In genomic region chr13:43863581-43864100, GRCm38 (mm10) we compare ENCODE assay signal across 10 mouse cellular contexts.
DNase-seq lines count a peak whose midpoint lies in the region; ATAC-seq lines count a peak whose summit lies in the region.
"Had no signal": no experiment of that assay in that cellular context is flagged by ENCODE, and none has a peak within 500 bp of the region (broad histone marks: within the 10 kb centered on the region; RNA-seq: fewer than 3 reads in every experiment).

No protein-coding gene starts in this region.

- H3K4me1 ChIP-seq in midbrain, embryonic 11.5 days (ENCODE audit: control insufficient read depth, insufficient read depth, low read length): peaks cover 17% of the 10 kb centered on the region
- H3K4me1 ChIP-seq in midbrain, embryonic 14.5 days (ENCODE audit: control insufficient read depth, insufficient read depth, low read length): peaks cover 7% of the 10 kb centered on the region; the same call in 1 of the 2 replicates
- peaks cover 52% of the 10 kb centered on the region for H3K4me1 ChIP-seq in kidney, embryonic 15.5 days
- peaks cover 15% of the 10 kb centered on the region for H3K4me1 ChIP-seq in neural tube, embryonic 15.5 days

- no peak overlapping the region for H3K9ac ChIP-seq in midbrain, embryonic 11.5 days (ENCODE audit: low read length)
- no peak overlapping the region for H3K9ac ChIP-seq in midbrain, embryonic 14.5 days (replicated peaks; ENCODE audit: low read length)
- H3K9ac ChIP-seq in kidney, embryonic 15.5 days: 0 out of 2 replicates have a peak overlapping the region, but pooled peaks have one; percentile 31
- H3K9ac ChIP-seq in neural tube, embryonic 15.5 days (replicated peaks): no peak overlapping the region

- no peaks in the 10 kb centered on the region for H3K36me3 ChIP-seq in midbrain, embryonic 11.5 days (ENCODE audit: control insufficient read depth, insufficient read depth, low read length)
- no peaks in the 10 kb centered on the region for H3K36me3 ChIP-seq in midbrain, embryonic 14.5 days (ENCODE audit: control insufficient read depth, insufficient read depth, low read length)
- H3K36me3 ChIP-seq in kidney, embryonic 15.5 days: no peaks in the 10 kb centered on the region
- no peaks in the 10 kb centered on the region for H3K36me3 ChIP-seq in neural tube, embryonic 15.5 days

- 65% methylated on average over 7 of the region's 7 CpGs for WGBS in midbrain, embryonic 11.5 days
- 76% methylated on average over 7 of the region's 7 CpGs for WGBS in midbrain, embryonic 14.5 days
- 71% methylated on average over 7 of the region's 7 CpGs for WGBS in kidney, embryonic 15.5 days
- 67% methylated on average over 7 of the region's 7 CpGs for WGBS in neural tube, embryonic 15.5 days

- no peak overlapping the region for H3K27ac ChIP-seq in midbrain, embryonic 11.5 days (ENCODE audit: low read depth, low read length)
- no peak overlapping the region for H3K27ac ChIP-seq in midbrain, embryonic 14.5 days (replicated peaks; ENCODE audit: low read depth, low read length)
- peak overlapping the region; percentile 89 for H3K27ac ChIP-seq in kidney, embryonic 15.5 days
- no peak overlapping the region for H3K27ac ChIP-seq in neural tube, embryonic 15.5 days (replicated peaks)

- DNase-seq in heart, adult 11 months: peak; percentile 91
- no peak for DNase-seq in heart, adult 9 months (ENCODE audit: low spot score in 2 of 2)
- DNase-seq in midbrain, embryonic 11.5 days (ENCODE audit: low spot score, missing footprints): no peak
- no peak for DNase-seq in midbrain, embryonic 14.5 days
- DNase-seq in c-Kit-positive CD71-positive TER-119-positive erythroid progenitor cells, embryonic 14.5 days (ENCODE audit: low spot score): no peak
- DNase-seq in ovary, postnatal 10 days (ENCODE audit: low spot score): no peak
- DNase-seq: adrenal gland, postnatal 10 days; cerebellum, postnatal 14 days had no signal

- no peaks in the 10 kb centered on the region for H3K9me3 ChIP-seq in midbrain, embryonic 11.5 days (ENCODE audit: control insufficient read depth, low read length)
- H3K9me3 ChIP-seq in midbrain, embryonic 14.5 days (ENCODE audit: control insufficient read depth, low read length): no peaks in the 10 kb centered on the region
- H3K9me3 ChIP-seq in kidney, embryonic 15.5 days (replicated peaks): no peaks in the 10 kb centered on the region
- no peaks in the 10 kb centered on the region for H3K9me3 ChIP-seq in neural tube, embryonic 15.5 days (replicated peaks)

- H3K27me3 ChIP-seq in midbrain, embryonic 11.5 days (ENCODE audit: control insufficient read depth, insufficient read depth, low read length): peaks cover 13% of the 10 kb centered on the region
- peaks cover 24% of the 10 kb centered on the region for H3K27me3 ChIP-seq in midbrain, embryonic 14.5 days (ENCODE audit: control insufficient read depth, insufficient read depth, low read length)
- no peaks in the 10 kb centered on the region for H3K27me3 ChIP-seq in kidney, embryonic 15.5 days
- peaks cover 19% of the 10 kb centered on the region for H3K27me3 ChIP-seq in neural tube, embryonic 15.5 days (replicated peaks)

- H3K4me2 ChIP-seq in midbrain, embryonic 11.5 days: peak overlapping the region; percentile 51
- no peak overlapping the region; the same call in 1 of the 2 replicates for H3K4me2 ChIP-seq in midbrain, embryonic 14.5 days (ENCODE audit: low read length)
- H3K4me2 ChIP-seq in kidney, embryonic 15.5 days: peak overlapping the region; percentile 64
- peak overlapping the region; percentile 75; the same call in 1 of the 2 replicates for H3K4me2 ChIP-seq in neural tube, embryonic 15.5 days

- no peak for ATAC-seq in midbrain, embryonic 11.5 days (ENCODE audit: low FRiP score)
- no peak for ATAC-seq in midbrain, embryonic 14.5 days (ENCODE audit: low FRiP score, low TSS enrichment)
- ATAC-seq in kidney, embryonic 15.5 days (replicated peaks; ENCODE audit: low FRiP score): no peak
- ATAC-seq in neural tube, embryonic 15.5 days (ENCODE audit: low FRiP score): no peak

- H3K4me3 ChIP-seq in midbrain, embryonic 11.5 days (ENCODE audit: low read depth, low read length): no peak overlapping the region; the same call in 1 of the 2 replicates
- no peak overlapping the region for H3K4me3 ChIP-seq in midbrain, embryonic 14.5 days (replicated peaks; ENCODE audit: low read depth, low read length)
- no peak overlapping the region for H3K4me3 ChIP-seq in kidney, embryonic 15.5 days (replicated peaks)
- H3K4me3 ChIP-seq in neural tube, embryonic 15.5 days (replicated peaks): no peak overlapping the region
